Mouse (Mus musculus): ENCODE data around the gene Cyp1a1.

Gene Cyp1a1

GRCm38 (mm10) chr9:57687751-57688150 lies at the start of gene Cyp1a1:
Gene Cyp1a1, plus strand, starts transcription at chr9:57687928.
- no peak for DNase-seq

GRCm38 (mm10) chr9:57638651-57639459 lies 48.9 kb upstream of the Cyp1a1 start:
- DNase-seq, result no peak

GRCm38 (mm10) chr9:57639661-57640328 lies 47.9 kb upstream of the Cyp1a1 start:
- DNase-seq, result no peak

GRCm38 (mm10) chr9:57640384-57640783 lies 47.3 kb upstream of the Cyp1a1 start:
- DNase-seq, result no peak

- no peak for DNase-seq
Observed at GRCm38 (mm10) chr9:57641022-57641421, 46.7 kb upstream of the Cyp1a1 start.

DNA sequence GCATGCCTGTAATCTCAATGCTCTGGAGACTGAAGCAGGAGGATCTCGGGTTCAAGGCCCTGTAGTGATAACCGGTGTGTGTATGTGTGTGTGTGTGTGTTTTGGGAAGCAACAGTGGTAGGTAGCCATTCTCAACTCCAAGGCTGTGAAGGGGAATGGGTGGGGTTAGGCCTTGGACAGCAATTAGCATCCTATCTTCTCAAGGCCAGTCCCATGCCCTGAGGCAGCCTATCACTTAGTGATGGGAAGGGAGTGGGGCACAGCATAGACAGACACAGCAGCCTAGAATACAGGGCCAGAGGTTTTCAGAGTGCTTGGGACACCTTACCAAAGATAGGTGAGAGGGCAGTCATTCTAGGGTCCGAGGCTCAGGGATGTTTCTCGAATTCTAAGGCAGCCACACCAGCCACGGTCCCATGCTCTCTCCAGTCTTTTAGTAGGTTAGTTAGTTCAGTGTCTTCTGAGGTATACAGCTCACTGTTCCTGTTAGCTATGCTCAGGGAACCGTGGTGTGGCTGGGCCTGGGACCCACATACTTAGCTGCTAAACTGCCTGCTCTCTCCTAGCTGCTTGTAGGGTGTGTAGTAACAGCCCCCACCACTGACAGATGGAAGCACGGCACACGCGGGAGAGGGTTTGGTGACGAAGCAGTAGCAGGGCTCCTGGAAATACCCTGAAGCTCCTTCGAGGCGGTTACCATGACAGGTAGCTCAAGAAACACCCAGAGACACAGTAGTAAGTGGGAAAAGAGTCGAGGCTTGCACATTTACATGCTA lies 45.8 kb upstream of the Cyp1a1 start:
- DNase-seq, result no peak

DNA sequence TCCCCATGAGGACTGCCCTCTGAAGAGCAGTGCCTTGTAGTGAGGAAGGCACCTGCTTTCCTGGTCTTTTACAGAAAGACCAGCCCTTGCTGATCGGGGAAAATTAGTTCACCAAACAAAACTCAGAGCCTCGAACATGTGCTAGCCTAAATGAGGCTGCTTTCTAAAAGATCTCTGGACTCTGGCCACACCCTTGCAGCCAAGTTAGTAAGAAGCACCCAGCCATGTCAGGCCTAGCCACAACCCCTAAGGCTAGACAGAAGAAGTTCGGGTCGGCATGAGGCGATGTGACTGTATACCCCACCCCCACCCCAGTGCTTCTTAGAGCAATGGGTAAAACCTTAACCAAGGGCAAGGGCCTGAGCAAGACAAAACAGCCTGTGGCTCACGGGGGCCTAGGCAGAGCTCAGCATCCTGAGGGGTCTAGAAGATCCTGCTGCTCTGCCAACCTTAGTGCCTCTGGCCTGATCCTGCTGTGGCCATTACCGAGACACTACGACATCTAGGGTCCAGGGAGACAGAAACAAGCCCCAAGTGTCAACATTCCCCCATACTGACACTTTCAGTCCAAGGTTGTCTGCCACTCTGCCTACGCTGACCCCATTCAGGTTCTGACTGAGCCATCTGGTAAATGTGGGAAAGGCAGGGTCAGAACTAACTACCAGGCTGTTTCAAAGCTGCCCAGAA lies 44.4 kb upstream of the Cyp1a1 start:
- no peak for DNase-seq

DNA sequence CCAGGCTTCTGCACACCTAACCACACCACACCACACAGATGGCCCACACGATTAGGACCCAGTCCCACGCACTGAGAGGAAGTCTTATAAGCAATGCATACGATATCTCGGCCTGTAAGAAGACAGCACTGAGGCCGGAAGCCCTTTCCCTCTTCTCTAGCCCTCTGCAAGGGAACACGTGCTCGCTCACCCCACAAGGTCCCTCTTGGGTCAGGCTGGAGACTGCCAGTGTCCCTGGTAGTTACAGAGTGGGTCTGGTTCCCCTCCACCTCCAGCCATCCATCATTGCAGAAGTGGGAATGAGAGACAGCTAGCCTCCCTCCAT lies 43.9 kb upstream of the Cyp1a1 start:
- no peak for DNase-seq

DNA sequence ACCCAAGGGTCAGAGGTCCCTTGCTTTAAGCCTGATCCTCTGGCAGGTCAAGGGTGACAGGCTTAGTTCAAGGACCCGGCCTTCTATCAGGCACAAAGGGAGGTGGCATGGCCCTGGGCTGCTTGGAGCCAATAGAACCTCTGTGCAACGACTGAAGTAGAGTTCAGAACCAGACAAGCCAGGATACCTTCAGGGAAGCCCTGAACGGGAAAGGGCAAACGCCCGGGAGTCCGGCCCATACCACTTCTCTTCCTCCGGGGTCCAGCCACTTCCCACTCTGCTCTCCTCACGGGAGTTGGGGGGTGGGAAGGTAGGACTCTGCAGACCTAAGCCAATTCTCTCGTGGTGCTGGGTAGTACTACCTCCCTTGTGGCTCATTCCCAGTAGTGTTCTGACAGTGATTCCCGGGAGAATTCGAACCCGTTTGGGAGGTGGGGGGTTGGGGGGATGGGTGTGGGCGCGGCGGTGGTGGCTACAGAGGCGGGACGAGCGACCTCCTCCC lies 43.2 kb upstream of the Cyp1a1 start:
- no peak for DNase-seq

DNA sequence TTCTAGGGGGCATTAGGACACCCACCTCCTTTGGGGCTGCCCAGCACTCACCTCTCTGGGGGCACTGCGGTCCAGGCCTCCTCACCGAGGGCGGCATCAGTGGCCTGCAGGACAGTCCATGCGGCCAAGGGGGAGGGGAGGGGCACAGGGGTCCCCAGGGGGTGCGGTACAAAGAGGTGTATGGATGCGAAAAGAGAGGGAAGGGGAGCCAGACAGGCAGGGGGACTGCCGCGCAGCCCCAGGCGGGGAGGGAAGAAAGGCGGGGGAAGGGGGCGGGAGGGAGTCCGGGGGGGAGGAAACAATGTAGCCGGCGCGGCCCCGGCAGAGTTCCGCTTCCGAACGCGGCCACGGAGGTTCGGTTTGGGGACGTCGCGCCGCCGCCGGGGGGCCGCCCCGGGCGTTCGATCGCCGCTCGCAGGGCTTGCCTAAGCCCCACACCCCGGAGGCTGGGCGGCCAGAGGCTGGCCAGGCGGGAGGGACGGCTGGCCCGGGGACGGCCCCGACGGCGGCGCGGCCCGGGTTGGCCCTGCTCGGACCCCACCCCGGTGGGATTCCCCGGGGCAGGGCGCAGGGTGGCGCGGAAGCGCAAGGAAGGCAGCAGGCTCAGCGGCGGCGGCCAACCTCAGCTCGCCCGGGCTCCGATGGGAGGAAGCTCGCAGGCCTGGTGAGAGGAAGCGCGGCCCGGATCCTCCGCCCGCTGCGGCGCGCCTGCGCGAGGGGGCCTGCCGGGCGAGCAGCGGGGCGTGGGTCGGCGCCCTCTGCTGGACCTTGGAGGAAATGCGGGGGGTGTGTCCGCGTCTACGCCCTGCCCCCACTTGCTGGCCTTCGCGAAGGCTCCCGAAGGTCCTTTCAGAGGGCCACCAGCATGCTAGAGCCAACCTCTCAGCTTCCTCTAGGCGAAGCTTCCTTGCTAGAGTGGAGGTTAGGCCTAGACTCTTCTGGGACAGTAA lies 42.5 kb upstream of the Cyp1a1 start:
- peak; percentile 89 for DNase-seq

DNA sequence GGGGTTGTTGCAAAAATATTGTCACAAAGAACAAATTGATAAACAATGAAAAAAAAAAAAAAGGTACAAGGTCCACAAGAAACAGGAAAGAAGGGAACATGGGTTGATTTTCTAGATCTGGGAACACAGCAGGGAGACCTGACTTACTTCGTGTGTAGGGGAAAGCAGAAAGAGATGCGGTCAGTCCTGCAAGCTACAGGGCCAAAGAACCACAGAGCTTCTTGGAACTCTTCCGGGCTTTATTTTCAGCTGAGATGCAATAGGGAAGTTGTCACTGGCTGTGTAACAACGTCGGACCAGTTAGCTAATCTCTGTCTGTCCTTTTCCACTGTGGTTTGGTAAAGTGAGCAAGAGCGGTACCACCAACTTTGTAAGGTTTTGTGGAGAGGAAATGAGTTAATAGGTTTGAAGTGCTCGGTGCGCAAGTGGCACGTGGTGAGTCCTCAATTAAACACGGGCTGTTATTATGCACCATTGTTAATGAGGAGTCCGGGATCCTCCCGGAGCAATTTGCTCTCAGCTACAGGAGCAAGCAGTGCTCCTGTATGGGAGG lies 41.1 kb upstream of the Cyp1a1 start:
- DNase-seq, result no peak

DNA sequence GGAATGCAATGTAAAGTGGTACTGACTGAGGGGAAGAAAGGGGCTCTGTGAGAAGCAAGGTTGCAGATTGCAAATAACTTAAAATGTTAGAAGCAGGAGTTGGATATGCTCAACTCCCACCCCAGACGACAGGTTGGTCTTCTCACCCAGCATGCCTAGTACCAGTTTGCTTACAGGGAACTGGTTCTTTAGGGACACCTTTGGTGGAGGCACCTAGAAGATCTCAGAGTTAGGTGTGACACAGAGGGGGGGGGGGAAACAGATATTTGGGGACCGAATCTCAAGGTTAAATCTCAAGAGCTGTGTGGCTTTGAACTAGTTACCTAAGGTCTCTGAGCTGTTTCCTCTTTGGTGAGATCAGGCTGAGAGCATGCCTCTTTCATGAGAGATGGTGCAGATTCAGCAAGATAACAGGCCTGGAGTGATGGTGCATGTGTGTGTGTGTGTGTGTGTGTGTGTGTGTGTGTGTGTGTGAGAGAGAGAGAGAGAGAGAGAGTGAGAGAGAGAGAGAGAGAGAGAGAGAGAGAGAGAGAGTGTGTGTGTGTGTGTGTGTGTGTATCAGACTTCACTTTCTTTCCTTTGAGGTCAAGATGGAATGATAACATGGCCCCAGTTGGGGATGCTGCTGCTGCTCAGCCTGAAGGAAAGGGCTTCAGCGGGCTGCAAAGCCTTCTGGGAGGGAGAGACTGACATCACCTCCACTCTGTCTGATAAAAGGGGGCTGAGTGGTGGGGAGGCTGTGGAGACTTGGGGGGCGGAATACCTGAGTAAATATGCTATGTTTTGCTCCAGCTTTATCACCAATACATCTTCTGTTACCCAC lies 40.2 kb upstream of the Cyp1a1 start:
- DNase-seq, result no peak

- no peak for DNase-seq
Observed at GRCm38 (mm10) chr9:57650130-57650785, 37.5 kb upstream of the Cyp1a1 start.

DNA sequence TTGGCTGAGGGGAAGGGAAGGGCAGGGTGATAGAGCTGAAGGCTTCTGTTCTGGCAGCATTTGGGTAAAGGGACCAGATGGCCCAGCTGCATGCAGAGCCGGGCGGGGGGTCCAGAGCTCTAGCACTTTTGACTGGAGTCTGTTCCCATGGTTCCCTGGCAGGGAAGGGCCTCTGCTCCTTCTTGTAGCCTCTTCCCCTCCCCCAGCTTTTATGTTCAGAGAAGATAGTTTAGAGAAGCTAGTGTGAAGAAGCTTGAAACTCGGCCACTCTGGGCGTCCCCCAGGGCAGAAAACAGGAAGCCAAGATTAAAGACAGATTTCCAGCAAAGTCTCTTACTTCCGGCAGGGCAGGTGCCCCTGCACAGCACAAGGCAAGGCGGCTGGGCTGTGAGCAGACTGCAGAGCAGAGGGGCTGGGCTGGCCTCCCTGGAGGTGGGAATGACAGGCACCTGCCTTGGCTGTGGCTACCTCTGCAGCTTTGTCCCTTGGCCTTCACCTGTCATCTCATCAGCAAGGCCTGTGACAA lies 36.9 kb upstream of the Cyp1a1 start:
- no peak for DNase-seq

DNA sequence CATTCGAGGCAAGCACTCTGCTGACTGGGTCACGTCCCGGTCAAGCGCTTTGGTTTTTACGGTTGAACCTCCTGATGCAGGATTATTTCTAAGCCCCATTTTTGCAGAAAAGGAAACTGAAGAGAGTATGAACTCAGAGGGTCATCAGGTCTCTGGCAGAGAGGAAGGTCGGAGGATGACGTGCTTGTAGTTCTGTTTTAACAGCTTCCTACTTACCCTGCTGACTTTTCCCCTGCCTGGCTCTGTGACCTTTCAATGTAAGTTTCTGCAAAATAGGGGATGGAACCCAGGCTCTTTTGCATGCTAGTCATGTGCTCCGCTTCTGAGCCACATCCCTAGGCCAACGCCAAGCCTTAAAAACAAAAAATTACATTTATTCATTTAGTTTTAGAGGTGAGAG lies 35.4 kb upstream of the Cyp1a1 start:
- DNase-seq, result no peak

DNA sequence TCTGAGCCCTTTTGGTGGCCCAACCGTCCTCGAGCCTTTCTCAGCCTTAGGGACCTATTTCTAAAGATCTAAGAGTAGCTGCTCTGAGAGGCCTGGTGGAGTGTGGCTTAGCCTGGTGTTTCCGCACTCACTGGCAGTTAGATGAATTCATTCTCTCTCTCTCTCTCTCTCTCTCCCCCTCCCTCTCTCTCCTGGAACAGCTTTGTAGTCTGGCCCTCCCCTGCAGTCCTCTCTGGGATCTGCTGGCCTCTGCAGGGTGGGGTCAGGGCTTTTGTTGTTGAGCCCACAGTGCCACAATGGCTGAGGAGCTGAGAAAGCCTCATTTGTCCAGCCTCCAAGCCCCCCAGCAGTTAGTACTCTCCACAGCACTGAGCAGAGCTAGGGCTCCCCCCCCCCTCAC lies 34.9 kb upstream of the Cyp1a1 start:
- DNase-seq, result no peak

DNA sequence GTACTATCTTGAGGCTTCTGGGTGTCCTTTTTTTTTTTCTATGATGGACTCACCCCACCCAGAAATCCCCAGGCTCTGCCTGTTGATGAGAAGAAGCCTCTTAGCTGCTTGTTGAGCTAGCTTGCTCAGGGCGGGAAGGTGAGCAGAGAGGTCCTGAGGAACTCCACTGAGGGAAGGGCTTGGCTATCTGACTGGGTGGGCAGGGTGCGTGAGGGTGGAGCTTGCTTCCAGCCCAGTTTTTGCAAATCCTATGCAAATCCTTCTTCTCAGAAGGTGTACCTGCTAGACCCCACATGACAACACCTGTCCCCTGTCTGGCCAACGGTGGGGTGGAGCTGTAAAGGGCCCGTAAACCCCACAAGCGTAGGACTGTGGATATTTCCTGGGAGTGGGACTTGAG lies 34.4 kb upstream of the Cyp1a1 start, which contains the start of gene Csk:
TSS of gene Csk (minus strand) at position 349 of the 400 bp plus-strand sequence.
- no peak for DNase-seq

DNA sequence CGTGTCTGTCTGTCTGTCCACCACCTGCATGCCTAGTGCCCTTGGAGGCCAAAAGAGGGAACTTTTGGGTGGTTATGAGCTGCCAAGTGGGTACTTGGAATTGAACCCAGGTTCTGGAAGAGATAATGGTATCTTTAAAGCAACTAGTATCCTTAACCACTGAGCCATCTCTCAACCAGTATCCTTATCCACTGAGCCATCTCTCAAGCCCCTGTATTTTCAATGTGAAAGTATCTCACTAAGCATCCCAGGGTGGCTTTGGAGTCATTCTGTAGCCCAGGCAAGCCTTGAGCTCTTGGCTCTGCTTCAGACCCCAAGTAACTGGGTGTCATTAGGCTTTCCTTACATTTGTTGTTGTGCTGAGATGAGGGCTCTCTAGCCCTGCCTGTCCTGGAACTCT lies 32.8 kb upstream of the Cyp1a1 start:
- no peak for DNase-seq

DNA sequence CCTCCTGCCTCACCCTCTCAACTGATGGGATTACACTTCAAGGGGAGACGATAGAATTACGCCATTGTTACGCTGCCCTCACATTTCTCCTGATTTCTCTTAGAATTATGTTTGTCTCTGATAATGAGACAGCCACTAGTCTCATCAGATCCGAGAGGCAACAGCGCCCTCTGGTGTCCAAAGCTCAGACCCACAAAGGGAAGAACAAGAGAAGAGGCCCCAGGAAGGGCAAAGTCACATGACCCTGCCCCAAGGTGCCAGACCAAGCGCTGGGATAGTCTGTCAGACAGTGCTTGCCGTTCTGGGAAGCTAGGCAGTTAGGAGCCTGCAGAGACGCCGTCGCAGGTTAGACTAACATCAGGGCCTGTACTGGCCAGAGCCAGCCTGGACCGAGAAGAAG lies 32.0 kb upstream of the Cyp1a1 start:
- peak; percentile 92 for DNase-seq

All from cerebellum, adult 11 months (tissue).